ENCODE assay signal across 17 mouse cellular contexts in the genomic region with DNA sequence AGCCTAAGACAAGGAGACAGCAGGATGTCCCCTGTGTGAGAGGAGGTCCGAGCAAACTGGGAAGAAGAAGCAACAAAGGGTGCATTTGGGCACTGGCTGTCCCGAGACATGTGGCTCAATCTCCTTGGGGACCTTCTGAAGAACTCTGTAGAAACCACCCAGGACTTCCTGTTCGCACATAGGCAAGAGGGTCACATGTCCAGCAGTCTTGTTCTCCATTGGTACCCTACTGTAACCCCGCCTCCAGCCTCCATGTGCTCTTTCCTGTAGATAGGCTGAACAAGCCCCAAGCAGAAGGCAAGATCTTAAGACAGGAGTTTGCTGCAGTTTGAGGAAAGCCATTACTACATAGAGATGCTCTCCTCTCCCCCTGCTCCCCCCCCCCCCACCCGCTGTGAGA. TPM values are rescaled to one million over a fixed set of nuclear protein-coding genes. Genes with fewer than 3 reads are reported as not detected.
DNase-seq lines count a peak whose midpoint lies in the region; ATAC-seq lines count a peak whose summit lies in the region.
"Had no signal": no experiment of that assay in that cellular context is flagged by ENCODE, and none has a peak within 500 bp of the region (broad histone marks: within the 10 kb centered on the region; RNA-seq: fewer than 3 reads in every experiment).

No protein-coding gene starts in this region.

- ATAC-seq in neutrophil, adult 5-6 weeks (ENCODE audit: extremely low read depth, insufficient number of reproducible peaks, low FRiP score, poor library complexity, severe bottlenecking): peak; percentile 91
- ATAC-seq: intestine, embryonic 15.5 days had no signal

- DNase-seq in 416B (ENCODE audit: low read depth): peak; percentile 59
- peak; percentile 80 to 85 for DNase-seq in B cell, adult 2 months
- peak; percentile 66 for DNase-seq in ZHBTc4 (ENCODE audit: low read depth, low spot score)
- DNase-seq in kidney, postnatal 10 days: no peak
- DNase-seq in cerebellum, adult 11 months: no peak
- DNase-seq in ovary, postnatal 36 days (ENCODE audit: low spot score): no peak
- DNase-seq: cerebellum, adult 9-10 months; gastrocnemius, postnatal 10 days; heart, adult 18-20 months; heart, postnatal 36 days; kidney, postnatal 4 days; layer of hippocampus, adult 9-11 months; liver, embryonic 13.5 days; lung, postnatal 10 days; thymus, postnatal 4 days had no signal

RNA-seq across cellular contexts. Expression of gene Ptgr2, which starts 32.2 kb away (rescaled TPM):
- 34.4 and 40.1 TPM in 2 replicates for total RNA-seq in neutrophil, adult 5-6 weeks (2017)

RNA-seq across cellular contexts. Expression of gene Elmsan1, which starts 34.1 kb away (rescaled TPM):
- 79.1 and 84.4 TPM in 2 replicates for total RNA-seq in neutrophil, adult 5-6 weeks (2017)

Comparison
In these comparisons a context has a peak if more than half of its experiments do, and no peak if none do; other contexts are left out.
1. DNase-seq: peak in 416B (single experiment), B cell, adult 2 months (2 of 2) and ZHBTc4 (single experiment); none in kidney, postnatal 10 days (single experiment), cerebellum, adult 11 months (single experiment) and ovary, postnatal 36 days (single experiment).